Comparison of ENCODE assay signal across 11 mouse cellular contexts in the genomic region with DNA sequence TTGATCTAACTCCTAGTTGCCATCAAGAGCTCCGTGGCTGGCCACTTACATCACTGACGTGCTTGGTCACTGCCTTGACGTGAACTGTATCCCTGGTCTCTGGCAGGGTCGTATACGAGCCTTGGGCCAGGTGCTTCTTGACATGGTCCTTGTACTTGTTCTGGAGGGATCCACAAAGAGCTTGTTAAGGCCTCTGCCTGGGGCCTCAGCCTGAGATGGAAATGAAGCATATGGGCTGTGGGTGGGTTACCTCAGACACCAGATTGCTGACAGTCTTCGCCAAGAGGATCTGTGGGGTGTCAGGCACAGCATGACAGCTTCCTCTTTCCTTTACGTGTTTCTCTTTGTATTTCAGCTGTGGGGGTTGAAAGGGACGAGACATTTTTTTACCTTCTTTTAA.
DNase-seq lines count a peak whose midpoint lies in the region; ATAC-seq lines count a peak whose summit lies in the region.
"Had no signal": no experiment of that assay in that cellular context is flagged by ENCODE, and none has a peak within 500 bp of the region (broad histone marks: within the 10 kb centered on the region; RNA-seq: fewer than 3 reads in every experiment).

No protein-coding gene starts in this region.

- H3K4me1 ChIP-seq in lung, embryonic 16.5 days (replicated peaks; ENCODE audit: control insufficient read depth, insufficient read depth, low read length) = peaks cover 5% of the 10 kb centered on the region; the same call in 1 of the 2 replicates
- H3K4me1 ChIP-seq in intestine, embryonic 15.5 days (replicated peaks) = no peaks in the 10 kb centered on the region
- H3K4me1 ChIP-seq in midbrain, embryonic 13.5 days (replicated peaks) = no peaks in the 10 kb centered on the region
- H3K4me1 ChIP-seq: heart, embryonic 15.5 days had no signal

- peak; percentile 32; the same call in 1 of the 2 replicates for ATAC-seq in lung, embryonic 16.5 days (ENCODE audit: low read depth)
- ATAC-seq in frontal cortex, adult (ENCODE audit: low TSS enrichment) = peak; percentile 99
- ATAC-seq in intestine, embryonic 15.5 days = no peak
- no peak for ATAC-seq in midbrain, embryonic 13.5 days

- no peaks in the 10 kb centered on the region for H3K27me3 ChIP-seq in lung, embryonic 16.5 days (ENCODE audit: control insufficient read depth, insufficient read depth, low read depth, low read length)
- no peaks in the 10 kb centered on the region for H3K27me3 ChIP-seq in intestine, embryonic 15.5 days (replicated peaks)
- H3K27me3 ChIP-seq in midbrain, embryonic 13.5 days = no peaks in the 10 kb centered on the region
- H3K27me3 ChIP-seq: heart, embryonic 15.5 days had no signal

- no peak overlapping the region for H3K4me2 ChIP-seq in lung, embryonic 16.5 days (ENCODE audit: low read depth, low read length)
- H3K4me2 ChIP-seq in intestine, embryonic 15.5 days (replicated peaks) = no peak overlapping the region
- H3K4me2 ChIP-seq in midbrain, embryonic 13.5 days (replicated peaks) = no peak overlapping the region
- H3K4me2 ChIP-seq: heart, embryonic 15.5 days; lung, embryonic 14.5 days had no signal

- no peak overlapping the region for H3K27ac ChIP-seq in lung, embryonic 16.5 days (ENCODE audit: low read length)
- H3K27ac ChIP-seq in intestine, embryonic 15.5 days = no peak overlapping the region
- no peak overlapping the region for H3K27ac ChIP-seq in midbrain, embryonic 13.5 days
- H3K27ac ChIP-seq: heart, embryonic 15.5 days had no signal

- no peaks in the 10 kb centered on the region for H3K9me3 ChIP-seq in lung, embryonic 16.5 days (ENCODE audit: control insufficient read depth, low read length)
- H3K9me3 ChIP-seq in intestine, embryonic 15.5 days = no peaks in the 10 kb centered on the region
- H3K9me3 ChIP-seq in midbrain, embryonic 13.5 days = no peaks in the 10 kb centered on the region
- H3K9me3 ChIP-seq: heart, embryonic 15.5 days had no signal

- DNase-seq in lung, adult 18-20 months = no peak
- peak; percentile 35 to 75 for DNase-seq in left cerebral cortex, postnatal 10 days (ENCODE audit: extremely low spot score in 1 of 2, low spot score in 2 of 2)
- DNase-seq in thymus, postnatal 14 days = peak; percentile 33
- DNase-seq in kidney, adult 11 months = no peak
- DNase-seq: embryo, embryonic 11 days; lung, embryonic 14.5 days had no signal

- WGBS in lung, embryonic 16.5 days = 45% methylated on average over 8 of the region's 8 CpGs
- 64% methylated on average over 8 of the region's 8 CpGs for WGBS in intestine, embryonic 15.5 days
- 78% methylated on average over 8 of the region's 8 CpGs for WGBS in midbrain, embryonic 13.5 days

- no peaks in the 10 kb centered on the region for H3K36me3 ChIP-seq in lung, embryonic 16.5 days (ENCODE audit: control insufficient read depth, insufficient read depth, low read length)
- H3K36me3 ChIP-seq in intestine, embryonic 15.5 days = no peaks in the 10 kb centered on the region
- no peaks in the 10 kb centered on the region for H3K36me3 ChIP-seq in midbrain, embryonic 13.5 days
- H3K36me3 ChIP-seq: heart, embryonic 15.5 days had no signal

- no peak overlapping the region for H3K9ac ChIP-seq in lung, embryonic 16.5 days (ENCODE audit: low read length)
- no peak overlapping the region for H3K9ac ChIP-seq in intestine, embryonic 15.5 days
- no peak overlapping the region for H3K9ac ChIP-seq in midbrain, embryonic 13.5 days (replicated peaks)
- H3K9ac ChIP-seq: heart, embryonic 15.5 days; lung, embryonic 14.5 days had no signal

- no peak overlapping the region for H3K4me3 ChIP-seq in lung, embryonic 16.5 days (ENCODE audit: low read length)
- H3K4me3 ChIP-seq in intestine, embryonic 15.5 days (replicated peaks) = no peak overlapping the region
- no peak overlapping the region for H3K4me3 ChIP-seq in midbrain, embryonic 13.5 days (replicated peaks)
- H3K4me3 ChIP-seq: heart, embryonic 15.5 days had no signal

- intact Hi-C loops in left cerebral cortex, postnatal 10 days (cut with DNase I) = no loop called here

Comparison
In these comparisons a context has a peak if more than half of its experiments do, and no peak if none do; other contexts are left out.
1. ATAC-seq: peak in lung, embryonic 16.5 days (single experiment) and frontal cortex, adult (single experiment); none in intestine, embryonic 15.5 days (single experiment) and midbrain, embryonic 13.5 days (single experiment).
2. DNase-seq: peak in left cerebral cortex, postnatal 10 days (2 of 2) and thymus, postnatal 14 days (single experiment); none in lung, adult 18-20 months (0 of 2) and kidney, adult 11 months (single experiment).